Mouse (Mus musculus) lung, postnatal 0 days (tissue): ENCODE measurements around the gene Lgals3.

ENCODE experiments used
- CTCF ChIP-seq: IDR thresholded peaks from 2 replicates; pipeline ENCODE4 v1.5.1; 2016; ENCODE audit warnings: antibody characterized with exemption, mild to moderate bottlenecking
- EP300 ChIP-seq: IDR thresholded peaks from 2 replicates; pipeline ENCODE4 v1.6.1; 2016; ENCODE audit warnings: antibody characterized with exemption, mild to moderate bottlenecking, control low read depth

GRCm38 (mm10) chr14:47419034-47419625 is 51.6 kb downstream of the Lgals3 start:
- TF ChIP-seq EP300 (no peak), CTCF (no peak)
